Mouse (Mus musculus) c-Kit-positive CD71-negative TER-119-negative erythroid progenitor cells, embryonic 14.5 days (primary cell): ENCODE results near the gene Spryd7.
"Not testable (repeated sequence)": the region's sequence is repeated elsewhere in the genome, so short reads cannot be mapped to it uniquely, and the experiment has no call there.

ENCODE experiments used
- DNase-seq: peaks from one replicate; pipeline ENCODE4 v3.0.0-alpha.2; 2013; ENCODE audit warnings: low read depth

Gene Spryd7

GRCm38 (mm10) chr14:61556289-61557147 lies at the start of gene Spryd7:
TSS of gene Spryd7 (minus strand) at chr14:61556886.
- peak; percentile 97 for DNase-seq

GRCm38 (mm10) chr14:61606088-61606487 lies 49.4 kb upstream of the Spryd7 start:
- DNase-seq = not testable (repeated sequence)

GRCm38 (mm10) chr14:61604081-61604480 lies 47.4 kb upstream of the Spryd7 start:
- DNase-seq = no peak

GRCm38 (mm10) chr14:61603069-61603755 lies 46.5 kb upstream of the Spryd7 start:
- no peak for DNase-seq

- no peak for DNase-seq
Observed at GRCm38 (mm10) chr14:61601348-61601747, 44.7 kb upstream of the Spryd7 start.

- peak; percentile 72 for DNase-seq
Observed at GRCm38 (mm10) chr14:61599057-61599806, 42.5 kb upstream of the Spryd7 start.

- DNase-seq = peak; percentile 32
Observed at GRCm38 (mm10) chr14:61597968-61598367, 41.3 kb upstream of the Spryd7 start, which contains the start of gene Trim13. TSS of gene Trim13 (plus strand) at chr14:61598247.

- DNase-seq = no peak
Observed at GRCm38 (mm10) chr14:61596719-61597426, 40.2 kb upstream of the Spryd7 start.

GRCm38 (mm10) chr14:61589288-61590065 lies 32.8 kb upstream of the Spryd7 start:
- DNase-seq = no peak

GRCm38 (mm10) chr14:61575941-61576340 lies 19.3 kb upstream of the Spryd7 start:
- no peak for DNase-seq

- DNase-seq = no peak
Observed at GRCm38 (mm10) chr14:61575066-61575465, 18.4 kb upstream of the Spryd7 start.

- no peak for DNase-seq
Observed at GRCm38 (mm10) chr14:61572131-61572530, 15.4 kb upstream of the Spryd7 start.

- peak; percentile 81 for DNase-seq
Observed at GRCm38 (mm10) chr14:61571366-61571765, 14.7 kb upstream of the Spryd7 start.

GRCm38 (mm10) chr14:61569344-61569743 lies 12.7 kb upstream of the Spryd7 start:
- no peak for DNase-seq

- DNase-seq = not testable (repeated sequence)
Observed at GRCm38 (mm10) chr14:61566211-61566610, 9.5 kb upstream of the Spryd7 start.

GRCm38 (mm10) chr14:61559856-61560255 lies 3.2 kb upstream of the Spryd7 start:
- DNase-seq = no peak

- no peak for DNase-seq
Observed at GRCm38 (mm10) chr14:61558901-61559300, 2.2 kb upstream of the Spryd7 start.

GRCm38 (mm10) chr14:61555931-61556288 lies 776 bp downstream of the Spryd7 start:
- DNase-seq = peak; percentile 14

- no peak for DNase-seq
Observed at GRCm38 (mm10) chr14:61548614-61549013, 8.1 kb downstream of the Spryd7 start.

GRCm38 (mm10) chr14:61537772-61538171 lies 18.9 kb downstream of the Spryd7 start:
- DNase-seq = not testable (repeated sequence)
